In the genomic region with DNA sequence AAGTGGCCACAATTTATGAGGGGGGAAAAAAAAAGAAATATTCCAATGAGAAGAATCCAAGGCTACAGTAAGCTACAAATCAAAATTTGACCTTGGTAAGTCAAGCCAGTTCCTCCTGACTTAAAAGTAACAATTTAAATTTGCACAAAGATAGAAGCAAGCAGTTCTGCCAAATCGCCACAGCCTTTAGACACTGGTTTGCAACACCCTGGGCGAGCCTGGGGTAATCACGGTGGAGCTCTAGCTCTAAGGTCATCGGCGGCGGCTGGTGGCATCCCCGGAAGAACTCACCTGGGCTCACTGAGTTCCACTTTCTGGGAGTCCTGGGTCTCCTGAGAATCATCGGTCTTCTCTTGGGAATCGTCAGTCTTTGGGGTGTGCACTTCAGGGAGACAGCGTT, we compare ENCODE assay signal across 14 mouse cellular contexts. TPM values are rescaled to one million over a fixed set of nuclear protein-coding genes. Genes with fewer than 3 reads are reported as not detected.
"Had no signal": no experiment of that assay in that cellular context is flagged by ENCODE, and none has a peak within 500 bp of the region (broad histone marks: within the 10 kb centered on the region; RNA-seq: fewer than 3 reads in every experiment).

No protein-coding gene starts in this region.

- DNase-seq: lung, adult 18-20 months; lung, embryonic 14.5 days; lung, postnatal 10 days; lung, postnatal 4 days; midbrain, embryonic 14.5 days; retina, postnatal 1 day; right cerebral cortex, adult 18-20 months; right cerebral cortex, postnatal 25 days; right cerebral cortex, postnatal 4 days; spleen, adult 18-20 months; thymus, adult 18-20 months; thymus, postnatal 14 days; thymus, postnatal 36 days had no signal

RNA-seq across cellular contexts. Expression of a gene that starts 14.1 kb away (rescaled TPM):
- total RNA-seq: megakaryocyte-erythroid progenitor cell, adult 5-6 weeks had no signal
